Mouse (Mus musculus) lung, adult 2 months (tissue): ENCODE results near the gene Eml6.

Experiments
- CTCF ChIP-seq: fragments of 200-500 bp; IDR thresholded peaks from 2 replicates; pipeline ENCODE4 v1.5.1; 2011; ENCODE audit warnings: mild to moderate bottlenecking, low read length, control low read depth; ENCODE audit not compliant: insufficient read depth
- POLR2A ChIP-seq: fragments of 200-500 bp; IDR thresholded peaks from 2 replicates; pipeline ENCODE4 v1.6.1; 2011; ENCODE audit warnings: low read depth, mild to moderate bottlenecking, control low read depth, low read length, borderline replicate concordance; ENCODE audit errors: extremely low read depth

GRCm38 (mm10) chr11:29944661-29945060 is 81.2 kb downstream of the Eml6 start:
- TF ChIP-seq CTCF (no peak), POLR2A (no peak)
